Mouse (Mus musculus): ENCODE data around the gene Nfe2. TPM values are rescaled to one million over a fixed set of nuclear protein-coding genes. Genes with fewer than 3 reads are reported as not detected.
"Not testable (repeated sequence)": the region's sequence is repeated elsewhere in the genome, so short reads cannot be mapped to it uniquely, and the experiment has no call there.

The Nfe2 gene
- total RNA-seq, 4 experiments from 2014 or later = not detected

- DNase-seq (ENCODE audit: low spot score in 2 of 2) = no peak
Measured at GRCm38 (mm10) chr15:103292673-103293345, 34.6 kb upstream of the Nfe2 start.

- no peak for DNase-seq (ENCODE audit: low spot score in 2 of 2)
Measured at GRCm38 (mm10) chr15:103290843-103291242, 32.6 kb upstream of the Nfe2 start.

- DNase-seq (ENCODE audit: low spot score in 2 of 2) = no peak
Measured at GRCm38 (mm10) chr15:103290417-103290816, 32.2 kb upstream of the Nfe2 start.

GRCm38 (mm10) chr15:103289600-103289999, 31.4 kb upstream of the Nfe2 start:
- DNase-seq (ENCODE audit: low spot score in 2 of 2) = no peak

GRCm38 (mm10) chr15:103285778-103286417, 27.7 kb upstream of the Nfe2 start:
- DNase-seq (ENCODE audit: low spot score in 2 of 2) = no peak

GRCm38 (mm10) chr15:103284647-103285046, 26.4 kb upstream of the Nfe2 start:
- no peak for DNase-seq (ENCODE audit: low spot score in 2 of 2)

- no peak for DNase-seq (ENCODE audit: low spot score in 2 of 2)
Measured at GRCm38 (mm10) chr15:103284066-103284465, 25.9 kb upstream of the Nfe2 start.

- no peak for DNase-seq (ENCODE audit: low spot score in 2 of 2)
Measured at GRCm38 (mm10) chr15:103281465-103282205, 23.4 kb upstream of the Nfe2 start.

- no peak for DNase-seq (ENCODE audit: low spot score in 2 of 2)
Measured at GRCm38 (mm10) chr15:103280817-103281464, 22.7 kb upstream of the Nfe2 start.

- DNase-seq (ENCODE audit: low spot score in 2 of 2) = no peak
Measured at GRCm38 (mm10) chr15:103279750-103280149, 21.5 kb upstream of the Nfe2 start.

- no peak for DNase-seq (ENCODE audit: low spot score in 2 of 2)
Measured at GRCm38 (mm10) chr15:103277949-103278348, 19.7 kb upstream of the Nfe2 start.

- not testable (repeated sequence) for DNase-seq (ENCODE audit: low spot score in 2 of 2)
Measured at GRCm38 (mm10) chr15:103275943-103276342, 17.7 kb upstream of the Nfe2 start.

GRCm38 (mm10) chr15:103272419-103273279, 14.4 kb upstream of the Nfe2 start, which contains the start of gene Copz1:
Gene Copz1, plus strand, starts transcription at chr15:103272714.
- DNase-seq (ENCODE audit: low spot score in 2 of 2) = peak; percentile 98 to 99

GRCm38 (mm10) chr15:103268903-103269302, 10.7 kb upstream of the Nfe2 start:
- DNase-seq (ENCODE audit: low spot score in 2 of 2) = no peak

GRCm38 (mm10) chr15:103264794-103265193, 6.6 kb upstream of the Nfe2 start:
- no peak for DNase-seq (ENCODE audit: low spot score in 2 of 2)

GRCm38 (mm10) chr15:103259989-103260388, 1.8 kb upstream of the Nfe2 start:
- no peak for DNase-seq (ENCODE audit: low spot score in 2 of 2)

- DNase-seq (ENCODE audit: low spot score in 2 of 2) = no peak
Measured at GRCm38 (mm10) chr15:103259162-103259561, 959 bp upstream of the Nfe2 start.

- no peak for DNase-seq (ENCODE audit: low spot score in 2 of 2)
Measured at GRCm38 (mm10) chr15:103256210-103256986, 1.8 kb downstream of the Nfe2 start.

- no peak for DNase-seq (ENCODE audit: low spot score in 2 of 2)
Measured at GRCm38 (mm10) chr15:103255169-103255568, 3.0 kb downstream of the Nfe2 start.

- DNase-seq (ENCODE audit: low spot score in 2 of 2) = no peak
Measured at GRCm38 (mm10) chr15:103253352-103253751, 4.9 kb downstream of the Nfe2 start.
